8 mouse cellular contexts compared by ENCODE assay signal in genomic region chr19:44835931-44836861, GRCm38 (mm10).
DNase-seq lines count a peak whose midpoint lies in the region; ATAC-seq and TF ChIP-seq lines count a peak whose summit lies in the region.

No protein-coding gene starts in this region.

- H3K4me1 ChIP-seq in ES-Bruce4 (ENCODE audit: control insufficient read depth, insufficient read depth, low read length) = no peaks in the 10 kb centered on the region
- H3K4me1 ChIP-seq in forebrain, embryonic 11.5 days (replicated peaks; ENCODE audit: control insufficient read depth, insufficient read depth, low read length) = peaks cover 18% of the 10 kb centered on the region
- peaks cover 19% of the 10 kb centered on the region for H3K4me1 ChIP-seq in intestine, embryonic 16.5 days (ENCODE audit: control insufficient read depth, insufficient read depth, low read length)
- H3K4me1 ChIP-seq in neural tube, embryonic 11.5 days (ENCODE audit: control insufficient read depth, insufficient read depth, low read length) = peaks cover 14% of the 10 kb centered on the region; the same call in 1 of the 2 replicates

- H3K4me3 ChIP-seq in ES-Bruce4 (ENCODE audit: low read depth, low read length) = peak overlapping the region; percentile 84
- peak overlapping the region; percentile 46 for H3K4me3 ChIP-seq in forebrain, embryonic 11.5 days (ENCODE audit: low read depth, low read length)
- peak overlapping the region; percentile 53 for H3K4me3 ChIP-seq in intestine, embryonic 16.5 days (ENCODE audit: low read length)
- peak overlapping the region; percentile 33 for H3K4me3 ChIP-seq in neural tube, embryonic 11.5 days (ENCODE audit: low read depth, low read length)

- peaks cover 10% of the 10 kb centered on the region for H3K27me3 ChIP-seq in ES-Bruce4 (ENCODE audit: control insufficient read depth, insufficient read depth, low read length, poor library complexity, severe bottlenecking)
- peaks cover 71% of the 10 kb centered on the region for H3K27me3 ChIP-seq in forebrain, embryonic 11.5 days (ENCODE audit: control insufficient read depth, insufficient read depth, low read length)
- H3K27me3 ChIP-seq in intestine, embryonic 16.5 days (replicated peaks; ENCODE audit: control insufficient read depth, insufficient read depth, low read length) = peaks cover 82% of the 10 kb centered on the region
- H3K27me3 ChIP-seq in neural tube, embryonic 11.5 days (ENCODE audit: control insufficient read depth, insufficient read depth, low read length) = peaks cover 70% of the 10 kb centered on the region

- H3K9ac ChIP-seq in ES-Bruce4 (ENCODE audit: low read depth, poor library complexity, severe bottlenecking) = peak overlapping the region; percentile 11
- H3K9ac ChIP-seq in forebrain, embryonic 11.5 days (ENCODE audit: low read length) = peak overlapping the region; percentile 49
- H3K9ac ChIP-seq in intestine, embryonic 16.5 days (ENCODE audit: low read depth, low read length) = peak overlapping the region; percentile 46; the same call in 1 of the 2 replicates
- H3K9ac ChIP-seq in neural tube, embryonic 11.5 days (ENCODE audit: low read length) = peak overlapping the region; percentile 42

- H3K4me2 ChIP-seq in forebrain, embryonic 11.5 days (ENCODE audit: low read depth, low read length, severe bottlenecking) = peak overlapping the region; percentile 88
- peak overlapping the region; percentile 82 for H3K4me2 ChIP-seq in intestine, embryonic 16.5 days (ENCODE audit: low read depth, low read length)
- peak overlapping the region; percentile 63 for H3K4me2 ChIP-seq in neural tube, embryonic 11.5 days (ENCODE audit: low read depth)

- DNase-seq in cerebellum, adult 8-10 months = peak; percentile 4
- DNase-seq in forebrain, embryonic 11.5 days (ENCODE audit: low spot score) = peak; percentile 71
- DNase-seq in neural tube, embryonic 11.5 days (ENCODE audit: low spot score) = peak; percentile 57
- DNase-seq in T-cell, adult 2 months (ENCODE audit: low spot score) = no peak

- no peaks in the 10 kb centered on the region for H3K36me3 ChIP-seq in ES-Bruce4 (ENCODE audit: control insufficient read depth, insufficient read depth, low read length, poor library complexity, severe bottlenecking)
- H3K36me3 ChIP-seq in forebrain, embryonic 11.5 days (ENCODE audit: control insufficient read depth, insufficient read depth, low read length) = no peaks in the 10 kb centered on the region
- no peaks in the 10 kb centered on the region for H3K36me3 ChIP-seq in intestine, embryonic 16.5 days (ENCODE audit: control insufficient read depth, insufficient read depth, low read length)
- H3K36me3 ChIP-seq in neural tube, embryonic 11.5 days (ENCODE audit: control insufficient read depth, insufficient read depth, low read length) = no peaks in the 10 kb centered on the region

- WGBS in forebrain, embryonic 11.5 days = under 1% methylated on average over 63 of the region's 71 CpGs
- WGBS in intestine, embryonic 16.5 days = under 1% methylated on average over 71 of the region's 71 CpGs
- under 1% methylated on average over 64 of the region's 71 CpGs for WGBS in neural tube, embryonic 11.5 days

- no peak for TF ChIP-seq CTCF in ES-Bruce4 (IDR thresholded peaks at IDR 0.05; ENCODE audit: low read depth, low read length)

- ATAC-seq in cerebellum, adult (ENCODE audit: insufficient number of reproducible peaks, low FRiP score, low TSS enrichment) = no peak
- ATAC-seq in forebrain, embryonic 11.5 days (replicated peaks; ENCODE audit: low FRiP score) = peak; percentile 42
- peak; percentile 42; the same call in 1 of the 2 replicates for ATAC-seq in intestine, embryonic 16.5 days
- ATAC-seq in neural tube, embryonic 11.5 days (ENCODE audit: insufficient read depth, low FRiP score, low TSS enrichment) = peak; percentile 35; the same call in 1 of the 2 replicates
- ATAC-seq in monocyte, adult 5-6 weeks (replicated peaks; ENCODE audit: insufficient number of reproducible peaks, low FRiP score, low TSS enrichment, poor library complexity, severe bottlenecking) = no peak

- TF ChIP-seq POLR2A in ES-Bruce4 (IDR thresholded peaks at IDR 0.05; ENCODE audit: insufficient read depth, low read length) = no peak

- H3K9me3 ChIP-seq in ES-Bruce4 (replicated peaks; ENCODE audit: control insufficient read depth, insufficient read depth, low read length, poor library complexity, severe bottlenecking) = no peaks in the 10 kb centered on the region
- no peaks in the 10 kb centered on the region for H3K9me3 ChIP-seq in forebrain, embryonic 11.5 days (ENCODE audit: control insufficient read depth, low read length)
- no peaks in the 10 kb centered on the region for H3K9me3 ChIP-seq in intestine, embryonic 16.5 days (ENCODE audit: control insufficient read depth, low read length)
- no peaks in the 10 kb centered on the region for H3K9me3 ChIP-seq in neural tube, embryonic 11.5 days (ENCODE audit: control insufficient read depth, low read length)

- TF ChIP-seq EP300 in ES-Bruce4 (IDR thresholded peaks at IDR 0.05; ENCODE audit: insufficient read depth, low read depth, low read length) = no peak

- H3K27ac ChIP-seq in ES-Bruce4 (ENCODE audit: insufficient read depth, low read length) = no peak overlapping the region
- no peak overlapping the region for H3K27ac ChIP-seq in forebrain, embryonic 11.5 days (ENCODE audit: low read depth, low read length)
- H3K27ac ChIP-seq in intestine, embryonic 16.5 days (ENCODE audit: low read length) = no peak overlapping the region
- no peak overlapping the region for H3K27ac ChIP-seq in neural tube, embryonic 11.5 days (ENCODE audit: low read depth, low read length)

Comparison
In these comparisons a context has a peak if more than half of its experiments do, and no peak if none do; other contexts are left out.
1. ATAC-seq: peak in forebrain, embryonic 11.5 days (single experiment), intestine, embryonic 16.5 days (single experiment) and neural tube, embryonic 11.5 days (single experiment); none in cerebellum, adult (single experiment) and monocyte, adult 5-6 weeks (single experiment).
2. H3K4me3 ChIP-seq: peak in every context shown above with its lines; median percentile 84 in ES-Bruce4; 53 in intestine, embryonic 16.5 days; 46 in forebrain, embryonic 11.5 days; 33 in neural tube, embryonic 11.5 days.
3. Peak in every context shown above with its lines, with median percentiles within 50 percentile points of each other: H3K9ac ChIP-seq and H3K4me2 ChIP-seq.